In the genomic region with DNA sequence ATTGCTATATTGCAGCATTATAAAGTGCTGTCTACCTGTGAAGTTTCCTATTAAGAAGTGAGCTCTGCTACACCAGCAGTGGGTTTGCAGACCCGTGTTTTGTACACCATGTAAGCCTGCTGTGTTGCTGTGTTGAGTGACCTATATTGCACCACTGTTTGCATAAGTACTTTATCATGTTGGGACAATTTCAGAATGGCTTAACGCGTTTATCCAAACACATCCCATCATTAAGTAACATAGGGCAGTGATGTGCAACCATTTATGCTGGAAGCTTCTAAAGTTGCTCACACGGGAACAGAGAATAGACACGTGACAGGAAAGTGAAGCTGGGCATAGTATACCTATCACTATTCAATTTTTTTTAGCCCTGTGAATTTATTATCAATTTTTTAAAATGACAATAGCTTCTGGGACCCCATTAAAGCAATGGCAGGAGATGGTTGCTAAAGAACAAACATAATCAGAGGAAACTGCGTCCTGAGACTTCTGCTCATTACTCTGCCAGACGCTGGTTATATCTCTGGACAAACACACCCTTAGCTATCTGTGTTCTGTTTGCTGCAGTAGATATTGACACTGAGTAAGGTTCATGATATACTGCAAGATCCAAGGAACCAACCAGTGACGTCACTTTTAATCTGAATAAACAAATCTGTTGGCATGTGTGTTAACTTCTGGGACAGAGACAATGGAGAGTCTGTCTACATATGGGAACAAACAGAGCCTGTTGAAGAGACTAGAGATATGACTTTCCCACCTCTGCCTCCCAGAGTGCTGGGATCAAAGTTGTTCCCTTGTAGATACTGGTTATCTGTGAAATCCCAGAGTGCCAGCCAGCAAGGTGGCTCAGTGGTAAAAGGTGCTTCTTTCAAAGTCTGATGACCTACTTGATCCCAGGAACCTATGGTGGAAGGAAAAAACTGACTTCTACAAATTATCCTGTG, we compare ENCODE assay signal across 17 mouse cellular contexts.
"Had no signal": no experiment of that assay in that cellular context is flagged by ENCODE, and none has a peak within 500 bp of the region (broad histone marks: within the 10 kb centered on the region; RNA-seq: fewer than 3 reads in every experiment).

No protein-coding gene starts in this region.

- H3K4me2 ChIP-seq: limb, embryonic 15.5 days; liver, embryonic 15.5 days; lung, embryonic 14.5 days; midbrain, embryonic 12.5 days; neural tube, embryonic 13.5 days had no signal

- DNase-seq: kidney, adult 9 months; kidney, postnatal 36 days; layer of hippocampus, adult 9-11 months; layer of hippocampus, postnatal 36 days; lung, embryonic 14.5 days; lung, postnatal 14 days; right cerebral cortex, postnatal 14 days; thymus, adult 2 months; thymus, postnatal 25 days had no signal

- H3K27ac ChIP-seq: kidney, postnatal 0 days; limb, embryonic 15.5 days; liver, embryonic 15.5 days; macrophage; midbrain, embryonic 12.5 days; neural tube, embryonic 13.5 days had no signal

- H3K4me1 ChIP-seq: limb, embryonic 15.5 days; liver, embryonic 15.5 days; midbrain, embryonic 12.5 days; neural tube, embryonic 13.5 days had no signal

- H3K9ac ChIP-seq: limb, embryonic 15.5 days; liver, embryonic 15.5 days; lung, embryonic 14.5 days; midbrain, embryonic 12.5 days; neural tube, embryonic 13.5 days had no signal

- H3K27me3 ChIP-seq: limb, embryonic 15.5 days; liver, embryonic 15.5 days; megakaryocyte, embryonic 14.5 days; midbrain, embryonic 12.5 days; neural tube, embryonic 13.5 days had no signal

- H3K9me3 ChIP-seq: limb, embryonic 15.5 days; liver, embryonic 15.5 days; megakaryocyte, embryonic 14.5 days; midbrain, embryonic 12.5 days; neural tube, embryonic 13.5 days had no signal

- H3K36me3 ChIP-seq: limb, embryonic 15.5 days; liver, embryonic 15.5 days; midbrain, embryonic 12.5 days; neural tube, embryonic 13.5 days had no signal

- ATAC-seq: midbrain, embryonic 16.5 days had no signal

- H3K4me3 ChIP-seq: limb, embryonic 15.5 days; liver, embryonic 15.5 days; megakaryocyte, embryonic 14.5 days; midbrain, embryonic 12.5 days; neural tube, embryonic 13.5 days had no signal
